Mouse (Mus musculus) ovary, adult 18-20 months (tissue): ENCODE measurements around the gene Ptrh2.
A peak's percentile ranks its signal among the peaks of the same experiment; 100 is the strongest.

Source experiments
- DNase-seq: peaks from one replicate; pipeline ENCODE4 v3.0.0; 2022; ENCODE audit warnings: low spot score, mixed read lengths

Gene Ptrh2

GRCm38 (mm10) chr11:86683395-86684125, at the start of gene Ptrh2, which contains the start of gene Vmp1:
Gene Ptrh2 (plus strand): TSS chr11:86683985.
Gene Vmp1 (minus strand): TSS chr11:86683836.
- peak; percentile 82 for DNase-seq

- peak; percentile 50 for DNase-seq
Observed at GRCm38 (mm10) chr11:86634396-86634795, 49.4 kb upstream of the Ptrh2 start.

GRCm38 (mm10) chr11:86637697-86638096, 46.1 kb upstream of the Ptrh2 start:
- DNase-seq: no peak

GRCm38 (mm10) chr11:86641714-86642113, 42.1 kb upstream of the Ptrh2 start:
- DNase-seq: no peak

GRCm38 (mm10) chr11:86644553-86644952, 39.2 kb upstream of the Ptrh2 start:
- DNase-seq: no peak

- DNase-seq: no peak
Observed at GRCm38 (mm10) chr11:86646136-86646834, 37.5 kb upstream of the Ptrh2 start.

- no peak for DNase-seq
Observed at GRCm38 (mm10) chr11:86646885-86647459, 36.8 kb upstream of the Ptrh2 start.

GRCm38 (mm10) chr11:86647706-86648447, 35.9 kb upstream of the Ptrh2 start:
- no peak for DNase-seq

GRCm38 (mm10) chr11:86649542-86649941, 34.2 kb upstream of the Ptrh2 start:
- no peak for DNase-seq

GRCm38 (mm10) chr11:86650676-86651075, 33.1 kb upstream of the Ptrh2 start:
- no peak for DNase-seq

GRCm38 (mm10) chr11:86652578-86652979, 31.2 kb upstream of the Ptrh2 start:
- DNase-seq: no peak

- no peak for DNase-seq
Observed at GRCm38 (mm10) chr11:86653446-86653845, 30.3 kb upstream of the Ptrh2 start.

GRCm38 (mm10) chr11:86654096-86654495, 29.7 kb upstream of the Ptrh2 start:
- DNase-seq: no peak

- DNase-seq: no peak
Observed at GRCm38 (mm10) chr11:86655671-86656070, 28.1 kb upstream of the Ptrh2 start.

- no peak for DNase-seq
Observed at GRCm38 (mm10) chr11:86656849-86657567, 26.8 kb upstream of the Ptrh2 start.

- DNase-seq: no peak
Observed at GRCm38 (mm10) chr11:86657863-86658262, 25.9 kb upstream of the Ptrh2 start.

GRCm38 (mm10) chr11:86662986-86663895, 20.5 kb upstream of the Ptrh2 start:
- DNase-seq: no peak

- DNase-seq: no peak
Observed at GRCm38 (mm10) chr11:86663977-86664376, 19.8 kb upstream of the Ptrh2 start.

GRCm38 (mm10) chr11:86664406-86664805, 19.4 kb upstream of the Ptrh2 start:
- DNase-seq: no peak

GRCm38 (mm10) chr11:86667553-86667952, 16.2 kb upstream of the Ptrh2 start:
- DNase-seq: no peak

GRCm38 (mm10) chr11:86668169-86668568, 15.6 kb upstream of the Ptrh2 start:
- DNase-seq: no peak
